Mouse (Mus musculus): ENCODE measurements around the gene Map3k1.

DNA sequence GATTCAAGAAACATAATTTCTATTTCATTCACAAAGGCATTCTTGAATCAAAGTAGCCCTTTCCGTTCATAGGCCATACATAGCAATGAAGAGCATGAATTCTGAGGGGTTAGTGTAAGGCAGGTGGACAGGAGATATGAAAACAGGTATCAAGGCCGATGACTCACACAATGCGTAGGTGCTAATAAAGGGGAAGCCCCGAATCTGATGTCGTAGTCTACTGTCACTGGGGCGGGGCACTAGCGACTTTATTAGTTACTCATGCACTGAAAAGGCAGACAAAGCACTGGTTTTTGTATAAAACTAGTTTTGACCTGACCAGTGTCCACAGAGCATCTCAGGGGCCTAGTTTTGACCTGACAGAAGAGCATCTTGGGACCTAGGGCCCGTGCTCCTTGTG is 36.7 kb downstream of the Map3k1 start:
- TF ChIP-seq CTCF (IDR thresholded peaks at IDR 0.05; ENCODE audit: low read depth, low read length) (no peak), TAL1 (conservative IDR thresholded peaks at IDR 0.05; ENCODE audit: low read depth, low read length) (no peak), GATA1 (IDR thresholded peaks at IDR 0.05; ENCODE audit: borderline replicate concordance, low read length) (no peak), POLR2AphosphoS5 (IDR thresholded peaks at IDR 0.05; ENCODE audit: insufficient replicate concordance, low read depth, low read length) (no peak)

Data from G1E (cell line).